Mouse (Mus musculus): ENCODE data around the gene Slc4a3. TPM values are rescaled to one million over a fixed set of nuclear protein-coding genes. Genes with fewer than 3 reads are reported as not detected.

The Slc4a3 gene
- polyA plus RNA-seq, 1 experiment from 2014 or later: 15.3 TPM

- no peak for TF ChIP-seq CTCF (IDR thresholded peaks at IDR 0.05; ENCODE audit: low read depth)
- WGBS: 92% methylated on average over 3 of the region's 3 CpGs
Observed at GRCm38 (mm10) chr1:75548083-75548482, 2.0 kb downstream of the Slc4a3 start.

GRCm38 (mm10) chr1:75548871-75549270 is 2.8 kb downstream of the Slc4a3 start:
- no peak for TF ChIP-seq CTCF (IDR thresholded peaks at IDR 0.05; ENCODE audit: low read depth)
- no peak overlapping the region for H3K9ac ChIP-seq (ENCODE audit: low read depth, low read length)
- DNase-seq (ENCODE audit: low spot score): no peak
- WGBS: 87% methylated on average over 17 of the region's 17 CpGs
- H3K4me3 ChIP-seq (replicated peaks; ENCODE audit: low read depth, low read length): no peak overlapping the region
- H3K27me3 ChIP-seq (ENCODE audit: insufficient read depth, low read length): no peaks in the 10 kb centered on the region
- H3K4me1 ChIP-seq (replicated peaks; ENCODE audit: insufficient read depth, low read length): peaks cover 10% of the 10 kb centered on the region; the same call in 1 of the 2 replicates
- H3K27ac ChIP-seq: no peak overlapping the region
- ATAC-seq (replicated peaks; ENCODE audit: low FRiP score, low read depth): no peak
- H3K9me3 ChIP-seq (replicated peaks; ENCODE audit: low read length): no peaks in the 10 kb centered on the region
- H3K36me3 ChIP-seq (ENCODE audit: insufficient read depth, low read length): peaks cover 8% of the 10 kb centered on the region; the same call in 1 of the 2 replicates
- no peak overlapping the region for H3K4me2 ChIP-seq (ENCODE audit: low read length)

More at GRCm38 (mm10) chr1:75548083-75548482, 2.0 kb downstream of the Slc4a3 start:
- Histone ChIP-seq H3K4me2 (ENCODE audit: low read length) (no peak overlapping the region), H3K36me3 (ENCODE audit: insufficient read depth, low read length) (peaks cover 8% of the 10 kb centered on the region; the same call in 1 of the 2 replicates), H3K9me3 (replicated peaks; ENCODE audit: low read length) (no peaks in the 10 kb centered on the region), H3K27ac (no peak overlapping the region), H3K4me1 (replicated peaks; ENCODE audit: insufficient read depth, low read length) (peaks cover 10% of the 10 kb centered on the region; the same call in 1 of the 2 replicates), H3K4me3 (replicated peaks; ENCODE audit: low read depth, low read length) (no peak overlapping the region), H3K9ac (ENCODE audit: low read depth, low read length) (no peak overlapping the region), H3K27me3 (ENCODE audit: insufficient read depth, low read length) (no peaks in the 10 kb centered on the region)
- ATAC-seq (replicated peaks; ENCODE audit: low FRiP score, low read depth) (no peak), DNase-seq (ENCODE audit: low spot score) (no peak)

GRCm38 (mm10) chr1:75549289-75550279 is 3.5 kb downstream of the Slc4a3 start:
- Histone ChIP-seq H3K36me3 (ENCODE audit: insufficient read depth, low read length) (peaks cover 8% of the 10 kb centered on the region; the same call in 1 of the 2 replicates), H3K9ac (ENCODE audit: low read depth, low read length) (no peak overlapping the region), H3K4me3 (replicated peaks; ENCODE audit: low read depth, low read length) (no peak overlapping the region), H3K9me3 (replicated peaks; ENCODE audit: low read length) (no peaks in the 10 kb centered on the region), H3K4me1 (replicated peaks; ENCODE audit: insufficient read depth, low read length) (peaks cover 10% of the 10 kb centered on the region; the same call in 1 of the 2 replicates), H3K27me3 (ENCODE audit: insufficient read depth, low read length) (no peaks in the 10 kb centered on the region), H3K4me2 (ENCODE audit: low read length) (no peak overlapping the region), H3K27ac (no peak overlapping the region)
- ATAC-seq (replicated peaks; ENCODE audit: low FRiP score, low read depth) (no peak), DNase-seq (ENCODE audit: low spot score) (no peak)
- no peak for TF ChIP-seq CTCF (IDR thresholded peaks at IDR 0.05; ENCODE audit: low read depth)
- 75% methylated on average over 17 of the region's 17 CpGs for whole genome bisulfite sequencing

- Histone ChIP-seq H3K9ac (ENCODE audit: low read depth, low read length) (no peak overlapping the region), H3K4me2 (ENCODE audit: low read length) (no peak overlapping the region), H3K9me3 (replicated peaks; ENCODE audit: low read length) (no peaks in the 10 kb centered on the region), H3K36me3 (ENCODE audit: insufficient read depth, low read length) (peaks cover 8% of the 10 kb centered on the region; the same call in 1 of the 2 replicates), H3K27me3 (ENCODE audit: insufficient read depth, low read length) (no peaks in the 10 kb centered on the region), H3K4me1 (replicated peaks; ENCODE audit: insufficient read depth, low read length) (peaks cover 10% of the 10 kb centered on the region; the same call in 1 of the 2 replicates), H3K27ac (no peak overlapping the region), H3K4me3 (replicated peaks; ENCODE audit: low read depth, low read length) (no peak overlapping the region)
- TF ChIP-seq CTCF (IDR thresholded peaks at IDR 0.05; ENCODE audit: low read depth): no peak
- DNase-seq (ENCODE audit: low spot score): no peak
- ATAC-seq (replicated peaks; ENCODE audit: low FRiP score, low read depth): no peak
- WGBS: 57% methylated on average over 15 of the region's 15 CpGs
Observed at GRCm38 (mm10) chr1:75550586-75550985, 4.5 kb downstream of the Slc4a3 start.

GRCm38 (mm10) chr1:75555680-75556079 is 9.6 kb downstream of the Slc4a3 start:
- DNase-seq (ENCODE audit: low spot score) (no peak), ATAC-seq (replicated peaks; ENCODE audit: low FRiP score, low read depth) (no peak)
- H3K9me3 ChIP-seq (replicated peaks; ENCODE audit: low read length): no peaks in the 10 kb centered on the region
- 0 out of 2 replicates have a peak, but pooled peaks cover 6% of the 10 kb centered on the region for H3K4me1 ChIP-seq (replicated peaks; ENCODE audit: insufficient read depth, low read length)
- no peak overlapping the region for H3K4me3 ChIP-seq (replicated peaks; ENCODE audit: low read depth, low read length)
- peaks cover 13% of the 10 kb centered on the region for H3K36me3 ChIP-seq (ENCODE audit: insufficient read depth, low read length)
- no peak overlapping the region for H3K27ac ChIP-seq
- WGBS: 81% methylated on average over 7 of the region's 7 CpGs
- no peak overlapping the region for H3K9ac ChIP-seq (ENCODE audit: low read depth, low read length)
- H3K27me3 ChIP-seq (ENCODE audit: insufficient read depth, low read length): no peaks in the 10 kb centered on the region
- no peak for TF ChIP-seq CTCF (IDR thresholded peaks at IDR 0.05; ENCODE audit: low read depth)
- no peak overlapping the region for H3K4me2 ChIP-seq (ENCODE audit: low read length)

- Histone ChIP-seq H3K4me1 (replicated peaks; ENCODE audit: insufficient read depth, low read length) (0 out of 2 replicates have a peak, but pooled peaks cover 6% of the 10 kb centered on the region), H3K27ac (no peak overlapping the region), H3K4me3 (replicated peaks; ENCODE audit: low read depth, low read length) (no peak overlapping the region), H3K36me3 (ENCODE audit: insufficient read depth, low read length) (peaks cover 13% of the 10 kb centered on the region), H3K9me3 (replicated peaks; ENCODE audit: low read length) (no peaks in the 10 kb centered on the region), H3K4me2 (ENCODE audit: low read length) (no peak overlapping the region), H3K9ac (ENCODE audit: low read depth, low read length) (no peak overlapping the region), H3K27me3 (ENCODE audit: insufficient read depth, low read length) (no peaks in the 10 kb centered on the region)
- no peak for TF ChIP-seq CTCF (IDR thresholded peaks at IDR 0.05; ENCODE audit: low read depth)
- WGBS: 72% methylated on average over 9 of the region's 9 CpGs
- DNase-seq (ENCODE audit: low spot score): no peak
- no peak for ATAC-seq (replicated peaks; ENCODE audit: low FRiP score, low read depth)
Observed at GRCm38 (mm10) chr1:75556143-75556781, 10.2 kb downstream of the Slc4a3 start.
